Mouse (Mus musculus) stomach, postnatal 0 days (tissue): ENCODE measurements around the gene Dab1. TPM values are rescaled to one million over a fixed set of nuclear protein-coding genes. Genes with fewer than 3 reads are reported as not detected.

Experiments used
- ATAC-seq: fragments of 200-750 bp; cut with Nextera tagmentation; 2 replicates; pipeline ENCODE4 v1.8.0; 2017; ENCODE audit not compliant: low FRiP score, low TSS enrichment
- DNase-seq: peaks from one replicate; pipeline ENCODE4 v3.0.0-alpha.2; 2016; ENCODE audit warnings: low spot score
- H3K27ac ChIP-seq: fragments of 300-500 bp; sonication (generic); replicated peaks from 2 replicates; pipeline ENCODE4 v1.5.1; 2014; ENCODE audit warnings: mild to moderate bottlenecking, control low read depth
- H3K27me3 ChIP-seq: fragments of 300-500 bp; sonication (generic); 2 replicates; pipeline ENCODE4 v1.6.1; 2014; ENCODE audit warnings: low read length; ENCODE audit not compliant: control insufficient read depth, insufficient read depth
- H3K36me3 ChIP-seq: fragments of 300-500 bp; sonication (generic); 2 replicates; pipeline ENCODE4 v1.6.1; 2014; ENCODE audit warnings: low read length, mixed read lengths; ENCODE audit not compliant: control insufficient read depth, insufficient read depth
- H3K4me1 ChIP-seq: fragments of 300-500 bp; sonication (generic); replicated peaks from 2 replicates; pipeline ENCODE4 v1.6.1; 2014; ENCODE audit warnings: antibody characterized with exemption; ENCODE audit not compliant: control insufficient read depth, insufficient read depth
- H3K4me2 ChIP-seq: fragments of 300-500 bp; sonication (generic); replicated peaks from 2 replicates; pipeline ENCODE4 v1.6.1; 2014; ENCODE audit warnings: low read depth, mild to moderate bottlenecking, control low read depth, moderate library complexity
- H3K4me3 ChIP-seq: fragments of 300-500 bp; sonication (generic); 2 replicates; pipeline ENCODE4 v1.5.1; 2014; ENCODE audit warnings: low read depth, low read length, control low read depth
- H3K9ac ChIP-seq: fragments of 300-500 bp; sonication (generic); 2 replicates; pipeline ENCODE4 v1.6.1; 2014; ENCODE audit warnings: mild to moderate bottlenecking, low read length, control low read depth, mixed read lengths
- H3K9me3 ChIP-seq: fragments of 300-500 bp; sonication (generic); 2 replicates; pipeline ENCODE4 v1.6.1; 2016; ENCODE audit warnings: low read length; ENCODE audit not compliant: control insufficient read depth
- CTCF ChIP-seq: IDR thresholded peaks from 2 replicates; pipeline ENCODE4 v1.5.1; 2016; ENCODE audit warnings: antibody characterized with exemption, low read depth, mild to moderate bottlenecking, moderate library complexity
- EP300 ChIP-seq: optimal IDR thresholded peaks from 2 replicates; pipeline ENCODE3; 2016; ENCODE audit warnings: antibody characterized with exemption
- WGBS: fragments of 180-500 bp; shearing (Covaris S2); extraction: QIAGEN DNeasy Blood & Tissue Kit; methylation state at CpG from one replicate; pipeline ENCODE4 v1.1.7; 2014; 5-methylcytosine and 5-hydroxymethylcytosine counted together
- polyA plus RNA-seq: library from polyadenylated mRNA; unstranded; fragments of >200 nt; fragmentation: Nextera tagmentation; extraction: Ambion mirVana; gene quantifications from 2 replicates; pipeline ENCODE4 v1.2.1, GENCODE M21; 2015

Dab1 gene
- polyA plus RNA-seq, 1 experiment from 2014 or later: 7.4 TPM

DNA sequence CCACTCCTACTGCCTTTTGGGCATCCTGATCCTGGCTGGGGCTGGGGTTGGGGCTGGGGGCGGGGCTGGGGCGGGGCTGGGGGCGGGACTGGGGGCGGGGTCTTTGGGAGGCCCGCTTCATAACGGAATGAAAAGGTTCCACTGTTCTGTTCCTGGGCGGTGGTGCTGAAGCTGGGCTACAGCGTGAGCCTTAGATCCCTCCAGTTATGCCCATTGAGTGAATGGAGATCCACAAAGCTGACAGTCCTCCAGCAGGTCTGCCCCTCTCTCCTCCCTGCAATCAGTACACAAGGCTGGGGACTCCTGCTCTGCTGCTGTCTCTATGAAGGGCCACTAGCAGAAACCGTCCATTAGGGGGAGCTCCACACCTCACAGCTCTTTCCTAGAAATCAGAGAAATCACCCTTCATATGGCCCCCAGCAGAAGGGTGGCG lies 895.4 kb downstream of the Dab1 start:
- peak; percentile 85 for TF ChIP-seq CTCF
- no peak for TF ChIP-seq EP300
- Histone ChIP-seq H3K9me3 (no peaks in the 10 kb centered on the region), H3K4me3 (no peak overlapping the region), H3K36me3 (no peaks in the 10 kb centered on the region), H3K9ac (no peak overlapping the region), H3K27ac (no peak overlapping the region), H3K4me1 (no peaks in the 10 kb centered on the region), H3K4me2 (no peak overlapping the region; the same call in 1 of the 2 replicates), H3K27me3 (no peaks in the 10 kb centered on the region)
- peak; percentile 66 for DNase-seq
- WGBS: 9% methylated on average over 10 of the region's 10 CpGs
- ATAC-seq: peak; percentile 70

DNA sequence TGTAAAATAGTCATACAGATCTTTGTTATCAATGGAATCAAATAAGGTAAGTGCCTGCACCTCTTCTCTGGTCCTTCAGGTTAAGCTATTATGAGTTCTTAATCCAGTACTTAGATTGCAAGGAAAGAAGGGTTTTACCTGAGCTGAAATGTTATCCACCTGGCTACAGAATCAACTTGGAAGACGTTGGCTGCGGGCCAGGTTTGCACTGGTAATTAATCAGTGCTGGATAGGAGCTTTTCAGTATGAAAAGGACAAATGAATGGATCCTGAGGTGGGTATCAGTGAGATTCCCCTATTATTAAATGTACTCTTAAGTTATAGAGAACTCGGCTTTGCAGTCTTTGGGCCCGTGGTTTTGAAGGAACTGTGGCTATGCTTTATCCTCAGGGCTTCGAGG lies 896.5 kb downstream of the Dab1 start:
- DNase-seq: peak; percentile 19
- ATAC-seq: no peak
- Histone ChIP-seq H3K27ac (no peak overlapping the region), H3K9me3 (no peaks in the 10 kb centered on the region), H3K9ac (no peak overlapping the region), H3K36me3 (no peaks in the 10 kb centered on the region), H3K4me2 (no peak overlapping the region), H3K4me3 (no peak overlapping the region), H3K4me1 (no peaks in the 10 kb centered on the region), H3K27me3 (no peaks in the 10 kb centered on the region)
- TF ChIP-seq EP300 (no peak), CTCF (no peak)
- whole genome bisulfite sequencing: 33% methylated on average over 5 of the region's 5 CpGs

DNA sequence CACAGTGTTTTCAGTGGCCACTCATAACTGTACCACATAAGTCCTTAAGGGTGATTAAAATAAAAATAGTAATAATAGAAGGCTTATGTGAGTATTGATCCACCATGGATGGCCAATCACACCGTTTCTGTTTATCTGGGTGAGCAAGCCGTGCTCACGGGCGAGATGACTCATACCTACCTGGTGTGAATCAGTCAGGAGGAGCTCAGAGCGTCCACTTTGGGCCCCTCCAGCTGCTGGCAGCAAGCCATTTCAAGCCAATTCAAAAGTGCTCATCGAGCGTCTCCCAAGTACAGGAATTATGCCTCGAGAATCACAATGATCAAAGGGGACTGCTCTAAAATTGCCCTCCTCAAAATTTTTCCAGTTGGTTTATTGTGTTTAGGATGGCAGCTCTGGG lies 903.2 kb downstream of the Dab1 start:
- H3K27me3 ChIP-seq: no peaks in the 10 kb centered on the region
- no peak for TF ChIP-seq CTCF
- H3K27ac ChIP-seq: no peak overlapping the region
- H3K4me3 ChIP-seq: no peak overlapping the region
- H3K36me3 ChIP-seq: no peaks in the 10 kb centered on the region
- H3K4me2 ChIP-seq: no peak overlapping the region
- peak; percentile 45 for DNase-seq
- no peak; the same call in 1 of the 2 replicates for ATAC-seq
- H3K9me3 ChIP-seq: no peaks in the 10 kb centered on the region
- no peak overlapping the region for H3K9ac ChIP-seq
- 29% methylated on average over 8 of the region's 8 CpGs for WGBS
- H3K4me1 ChIP-seq: no peaks in the 10 kb centered on the region

DNA sequence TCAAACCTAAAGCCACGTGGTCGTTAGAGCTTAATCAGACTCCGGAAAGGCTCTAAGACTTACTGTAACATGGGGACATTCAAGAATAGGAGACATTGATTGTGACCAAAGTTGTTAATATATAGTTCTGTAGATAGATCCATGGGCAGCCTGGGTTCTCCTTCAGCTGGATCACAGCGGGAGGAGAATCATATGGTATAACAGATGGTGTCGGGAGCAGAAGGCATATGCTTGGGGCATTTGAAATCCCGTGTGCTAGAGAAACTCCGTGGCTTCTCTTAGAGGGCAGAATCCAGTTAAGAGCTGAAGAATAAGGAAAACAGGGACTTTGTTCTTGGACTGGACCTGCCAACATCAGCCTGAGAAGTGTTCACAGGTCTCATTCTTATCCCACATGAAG lies 904.6 kb downstream of the Dab1 start:
- no peaks in the 10 kb centered on the region for H3K36me3 ChIP-seq
- no peaks in the 10 kb centered on the region for H3K27me3 ChIP-seq
- no peak overlapping the region for H3K9ac ChIP-seq
- DNase-seq (no peak), ATAC-seq (no peak)
- H3K4me2 ChIP-seq: no peak overlapping the region
- TF ChIP-seq EP300: no peak
- TF ChIP-seq CTCF: no peak
- no peak overlapping the region for H3K4me3 ChIP-seq
- H3K9me3 ChIP-seq: no peaks in the 10 kb centered on the region
- WGBS: 86% methylated on average over 7 of the region's 7 CpGs
- H3K27ac ChIP-seq: no peak overlapping the region
- H3K4me1 ChIP-seq: no peaks in the 10 kb centered on the region

DNA sequence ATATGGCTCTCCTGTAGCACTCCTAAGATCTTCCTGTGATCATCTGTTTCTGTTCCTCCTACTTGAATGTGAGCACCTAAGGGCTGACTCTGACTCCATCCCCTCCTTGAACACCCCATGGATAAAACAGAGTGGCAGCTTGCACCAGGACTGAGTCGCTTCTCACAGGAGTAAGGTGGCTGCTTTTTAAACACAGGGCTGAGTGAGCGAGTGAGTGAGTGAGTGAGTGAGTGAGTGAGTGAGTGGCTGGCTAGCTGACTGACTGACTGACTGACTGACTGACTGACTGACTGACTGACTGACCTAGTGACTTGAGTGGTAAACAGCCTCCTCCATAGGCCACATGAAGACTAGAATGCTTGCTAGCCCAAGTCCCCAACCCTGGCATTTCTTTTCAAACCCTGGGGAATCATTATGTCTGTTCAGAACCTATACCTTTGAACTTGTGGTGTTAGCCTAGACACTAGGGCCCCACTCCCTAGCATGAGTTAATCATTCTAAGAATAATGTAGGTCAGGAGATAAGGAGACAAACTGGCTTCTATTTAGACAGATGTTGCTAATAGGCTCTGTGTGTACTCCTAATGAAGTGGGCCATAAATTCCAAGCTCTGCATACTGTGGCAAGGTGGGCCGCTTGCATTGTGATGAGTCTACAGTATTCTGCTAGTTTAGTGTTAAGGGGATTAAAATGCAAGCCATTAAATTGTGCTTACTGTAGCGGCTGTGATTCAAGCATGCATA lies 910.9 kb downstream of the Dab1 start:
- Histone ChIP-seq H3K9ac (no peak overlapping the region), H3K9me3 (no peaks in the 10 kb centered on the region), H3K4me3 (no peak overlapping the region), H3K27me3 (no peaks in the 10 kb centered on the region), H3K27ac (no peak overlapping the region), H3K4me2 (no peak overlapping the region), H3K36me3 (no peaks in the 10 kb centered on the region), H3K4me1 (no peaks in the 10 kb centered on the region)
- DNase-seq: no peak
- no peak for ATAC-seq
- TF ChIP-seq CTCF: no peak
- TF ChIP-seq EP300: no peak
- WGBS: 69% methylated on average over 4 of the region's 4 CpGs

DNA sequence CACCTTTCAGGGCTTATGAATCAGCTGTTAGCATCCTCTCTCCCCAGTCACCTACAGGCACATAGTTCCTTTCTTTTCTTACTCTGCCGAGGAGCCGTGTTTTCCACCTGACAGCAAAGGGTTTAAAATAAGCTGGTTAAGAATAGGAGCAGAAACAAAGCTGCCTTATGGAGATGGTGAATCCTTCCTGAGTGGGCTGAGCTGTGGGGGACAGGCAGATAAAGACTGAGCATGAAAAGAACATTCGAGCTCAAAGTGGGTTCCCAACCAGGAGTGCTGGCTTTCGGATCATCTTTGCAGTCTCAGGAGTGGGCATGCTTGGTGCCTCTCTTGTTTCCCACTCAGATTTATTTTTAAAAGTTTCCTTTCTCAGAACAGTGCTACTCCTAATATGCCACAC lies 913.7 kb downstream of the Dab1 start:
- no peaks in the 10 kb centered on the region for H3K4me1 ChIP-seq
- no peak overlapping the region for H3K27ac ChIP-seq
- no peaks in the 10 kb centered on the region for H3K9me3 ChIP-seq
- ATAC-seq (no peak), DNase-seq (no peak)
- H3K36me3 ChIP-seq: no peaks in the 10 kb centered on the region
- no peak overlapping the region for H3K4me3 ChIP-seq
- WGBS: 85% methylated on average over 4 of the region's 4 CpGs
- H3K9ac ChIP-seq: no peak overlapping the region
- no peak overlapping the region for H3K4me2 ChIP-seq
- TF ChIP-seq CTCF (no peak), EP300 (no peak)
- no peaks in the 10 kb centered on the region for H3K27me3 ChIP-seq
